Mouse (Mus musculus): ENCODE data around the gene Prdm10.

GRCm38 (mm10) chr9:31304358-31304757, 24.0 kb downstream of the Prdm10 start:
- TF ChIP-seq EP300 (IDR thresholded peaks at IDR 0.05; ENCODE audit: insufficient read depth, low read depth, low read length) (no peak), CTCF (IDR thresholded peaks at IDR 0.05) (no peak), POLR2A (IDR thresholded peaks at IDR 0.05; ENCODE audit: insufficient read depth, low read depth, low read length) (no peak)

Data from heart, adult 2 months (tissue).